Mouse (Mus musculus): Measurements from ENCODE around the gene Vps11. TPM values are rescaled to one million over a fixed set of nuclear protein-coding genes. Genes with fewer than 3 reads are reported as not detected.
"Not testable (repeated sequence)": the region's sequence is repeated elsewhere in the genome, so short reads cannot be mapped to it uniquely, and the experiment has no call there.

Gene Vps11
- total and polyA plus RNA-seq, 3 experiments, result 13.9 to 15.5 (median 15.3) TPM

DNA sequence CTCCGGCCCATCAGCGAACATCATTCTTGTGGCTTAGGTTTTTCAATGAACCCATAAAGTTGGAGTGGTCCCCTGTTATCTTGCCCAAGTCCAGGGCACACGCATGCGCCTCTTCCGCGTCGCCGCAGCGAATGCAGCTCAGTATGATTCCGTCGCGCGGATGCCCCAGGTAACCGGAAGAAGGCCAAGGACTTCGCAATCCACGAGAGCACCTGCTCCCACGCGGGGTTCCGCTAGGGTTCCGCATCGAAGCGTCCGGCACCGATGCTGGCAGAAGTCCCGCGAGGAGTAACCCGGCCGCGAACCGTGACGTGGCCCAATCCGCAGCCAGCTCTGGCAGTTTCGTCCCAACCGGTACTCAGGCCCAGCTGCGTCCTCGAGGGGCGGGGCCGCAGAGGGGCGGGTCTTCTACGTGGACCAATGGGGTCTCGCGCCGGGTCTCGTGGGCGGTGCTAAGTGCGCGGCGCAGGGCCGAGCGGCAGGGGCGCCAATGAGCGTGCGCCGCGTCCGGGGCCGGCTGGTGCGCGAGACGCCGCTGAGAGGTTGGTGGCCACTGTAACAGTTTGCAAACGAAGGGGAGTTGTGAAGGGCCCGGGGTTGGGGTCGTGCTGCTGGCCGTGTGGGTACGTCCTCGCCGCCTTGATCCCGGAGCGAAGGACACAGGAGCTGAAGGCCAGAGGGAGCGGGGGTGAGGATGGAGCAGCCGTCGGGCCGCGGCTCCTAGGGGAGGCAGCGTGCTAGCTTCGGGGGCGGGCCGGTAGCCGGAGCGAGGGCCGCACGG lies 17.8 kb upstream of the Vps11 start, which contains the start of gene Hyou1:
TSS of gene Hyou1 (plus strand) at position 437 of the 781 bp plus-strand sequence.
- H3K4me3 ChIP-seq, result peak within 1 kb of the TSS; percentile 80
- peaks cover 2% of the 10 kb centered on the region for H3K4me1 ChIP-seq (ENCODE audit: control insufficient read depth, insufficient read depth, low read length)
- H3K27me3 ChIP-seq (ENCODE audit: control insufficient read depth, insufficient read depth, low read length), result no peaks in the 10 kb centered on the region
- peak; percentile 54; the same call in 1 of the 2 replicates for TF ChIP-seq EP300 (IDR thresholded peaks at IDR 0.05; ENCODE audit: insufficient read depth, low read depth, low read length)
- TF ChIP-seq CTCF (IDR thresholded peaks at IDR 0.05), result peak; percentile 69
- peak; percentile 86 for TF ChIP-seq POLR2A (IDR thresholded peaks at IDR 0.05; ENCODE audit: insufficient read depth, low read depth, low read length)
- intact Hi-C loops (cut with DNase I), result no loop called here
- H3K27ac ChIP-seq, result peak within 1 kb of the TSS; percentile 91
- no peaks in the 10 kb centered on the region for H3K79me2 ChIP-seq (replicated peaks; ENCODE audit: control insufficient read depth, insufficient read depth, low read length)
- peak; percentile 99 to 100 for DNase-seq
- peak within 1 kb of the TSS; percentile 79 for H3K9ac ChIP-seq (ENCODE audit: low read depth, low read length)
- no peaks in the 10 kb centered on the region for H3K36me3 ChIP-seq (ENCODE audit: control insufficient read depth, insufficient read depth, low read length)
- WGBS, result under 1% methylated on average over 83 of the region's 83 CpGs

DNA sequence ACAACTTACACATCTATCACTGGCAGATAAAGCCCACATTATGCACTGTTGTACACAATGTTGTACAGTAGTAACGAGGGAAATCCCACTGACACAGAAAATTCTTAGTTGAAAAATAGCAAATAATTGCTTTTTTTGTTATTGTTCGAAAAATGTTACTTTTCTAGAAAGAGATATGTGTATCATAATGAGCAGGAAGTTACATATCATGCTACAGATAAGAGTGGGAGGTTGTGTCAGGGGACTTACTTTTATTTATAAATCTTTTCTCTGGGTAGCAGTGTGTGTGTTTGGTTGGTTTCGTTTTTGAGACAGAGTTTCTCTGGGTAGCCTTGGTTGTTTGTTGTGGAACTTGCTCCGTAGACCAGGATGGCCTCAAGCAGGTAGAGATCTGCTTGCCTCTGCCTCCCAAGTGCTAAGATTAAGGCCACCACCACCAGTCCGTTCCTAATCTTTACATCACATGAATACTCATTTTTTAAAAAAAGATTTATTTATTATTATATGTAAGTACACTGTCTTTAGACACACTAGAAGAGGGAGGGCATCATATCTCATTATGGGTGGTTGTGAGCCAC lies 16.8 kb upstream of the Vps11 start:
- H3K79me2 ChIP-seq (replicated peaks; ENCODE audit: control insufficient read depth, insufficient read depth, low read length), result no peaks in the 10 kb centered on the region
- H3K4me1 ChIP-seq (ENCODE audit: control insufficient read depth, insufficient read depth, low read length), result peaks cover 2% of the 10 kb centered on the region
- peak overlapping the region; percentile 80; the same call in 1 of the 2 replicates for H3K4me3 ChIP-seq
- DNase-seq, result no peak
- intact Hi-C loops (cut with DNase I), result no loop called here
- TF ChIP-seq POLR2A (IDR thresholded peaks at IDR 0.05; ENCODE audit: insufficient read depth, low read depth, low read length), result no peak
- no peak for TF ChIP-seq EP300 (IDR thresholded peaks at IDR 0.05; ENCODE audit: insufficient read depth, low read depth, low read length)
- no peak for TF ChIP-seq CTCF (IDR thresholded peaks at IDR 0.05)
- no peaks in the 10 kb centered on the region for H3K27me3 ChIP-seq (ENCODE audit: control insufficient read depth, insufficient read depth, low read length)
- H3K36me3 ChIP-seq (ENCODE audit: control insufficient read depth, insufficient read depth, low read length), result no peaks in the 10 kb centered on the region
- no peak overlapping the region; the same call in 1 of the 2 replicates for H3K27ac ChIP-seq
- H3K9ac ChIP-seq (ENCODE audit: low read depth, low read length), result no peak overlapping the region
- WGBS, result 68% methylated on average over 5 of the region's 5 CpGs

DNA sequence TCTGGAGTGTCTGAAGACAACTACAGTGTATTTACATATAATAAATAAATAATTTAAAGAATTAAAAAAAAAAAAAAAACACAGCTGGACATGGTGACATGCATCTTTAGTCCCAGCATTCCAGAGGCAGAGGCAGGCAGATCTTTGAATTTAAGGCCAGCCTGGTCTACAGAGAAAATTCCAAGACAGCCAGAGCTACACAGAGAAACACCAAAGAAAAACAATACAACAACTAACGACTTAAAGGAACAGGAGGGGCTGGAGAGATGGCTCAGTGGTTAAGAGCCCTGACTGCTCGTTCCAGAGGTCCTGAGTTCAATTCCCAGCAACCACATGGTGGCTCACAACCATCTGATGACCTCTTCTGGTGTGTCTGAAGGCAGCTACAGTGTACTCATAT lies 15.9 kb upstream of the Vps11 start:
- H3K4me1 ChIP-seq (ENCODE audit: control insufficient read depth, insufficient read depth, low read length); H3K27me3 ChIP-seq (ENCODE audit: control insufficient read depth, insufficient read depth, low read length); H3K9ac ChIP-seq (ENCODE audit: low read depth, low read length); DNase-seq; H3K27ac ChIP-seq; H3K79me2 ChIP-seq (replicated peaks; ENCODE audit: control insufficient read depth, insufficient read depth, low read length); H3K36me3 ChIP-seq (ENCODE audit: control insufficient read depth, insufficient read depth, low read length); H3K4me3 ChIP-seq; intact Hi-C loops (cut with DNase I): not testable (repeated sequence)
- WGBS, result 67% methylated on average over 2 of the region's 2 CpGs

DNA sequence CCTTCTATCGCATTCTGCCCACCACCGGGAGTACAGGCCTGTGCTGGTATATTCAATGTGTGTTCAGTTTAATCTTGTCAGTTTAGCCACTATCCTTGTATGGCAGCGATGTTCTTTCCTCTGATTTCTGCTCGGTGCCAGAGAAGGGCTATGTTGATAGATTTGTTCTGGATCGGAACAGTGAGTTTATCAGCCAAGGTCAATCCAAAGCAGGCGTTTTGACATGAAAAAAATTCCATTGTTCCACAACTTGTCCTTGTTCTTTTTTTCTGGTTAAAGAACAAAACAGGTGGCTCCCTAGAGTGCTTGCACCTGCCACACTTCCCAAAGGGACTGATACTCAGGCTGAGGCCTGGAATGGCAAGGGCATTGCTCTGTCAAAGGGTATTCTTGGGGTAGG lies 14.7 kb upstream of the Vps11 start:
- Histone ChIP-seq H3K27ac (no peak overlapping the region), H3K36me3 (ENCODE audit: control insufficient read depth, insufficient read depth, low read length) (no peaks in the 10 kb centered on the region), H3K4me1 (ENCODE audit: control insufficient read depth, insufficient read depth, low read length) (peaks cover 2% of the 10 kb centered on the region), H3K4me3 (no peak overlapping the region), H3K27me3 (ENCODE audit: control insufficient read depth, insufficient read depth, low read length) (no peaks in the 10 kb centered on the region), H3K79me2 (replicated peaks; ENCODE audit: control insufficient read depth, insufficient read depth, low read length) (no peaks in the 10 kb centered on the region), H3K9ac (ENCODE audit: low read depth, low read length) (no peak overlapping the region)
- 74% methylated on average over 6 of the region's 6 CpGs for WGBS
- no peak for TF ChIP-seq POLR2A (IDR thresholded peaks at IDR 0.05; ENCODE audit: insufficient read depth, low read depth, low read length)
- TF ChIP-seq EP300 (IDR thresholded peaks at IDR 0.05; ENCODE audit: insufficient read depth, low read depth, low read length), result no peak
- TF ChIP-seq CTCF (IDR thresholded peaks at IDR 0.05), result no peak
- intact Hi-C loops (cut with DNase I), result no loop called here
- no peak for DNase-seq

DNA sequence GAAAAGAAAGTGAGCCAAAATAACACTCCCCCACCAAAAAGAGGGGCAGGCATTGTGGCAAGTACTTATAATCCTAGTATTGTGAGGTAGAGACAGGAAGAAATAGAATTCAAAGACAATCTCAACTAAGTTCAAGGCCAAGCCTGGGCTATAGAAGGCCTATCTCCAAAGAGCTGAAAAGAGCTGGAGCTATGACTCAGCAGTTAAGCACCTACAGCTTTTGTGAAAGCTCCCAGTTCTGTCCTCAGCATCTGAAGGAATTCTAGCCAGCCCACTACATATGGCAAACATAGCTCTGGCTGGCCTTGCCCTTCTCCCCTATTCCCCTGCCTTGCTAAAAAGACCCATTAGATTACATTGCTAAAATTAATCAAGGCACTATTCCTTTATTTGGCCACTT lies 11.9 kb upstream of the Vps11 start:
- no peak overlapping the region for H3K27ac ChIP-seq
- H3K4me3 ChIP-seq, result no peak overlapping the region
- no peaks in the 10 kb centered on the region for H3K27me3 ChIP-seq (ENCODE audit: control insufficient read depth, insufficient read depth, low read length)
- H3K9ac ChIP-seq (ENCODE audit: low read depth, low read length), result no peak overlapping the region
- intact Hi-C loops (cut with DNase I), result no loop called here
- no peak for TF ChIP-seq EP300 (IDR thresholded peaks at IDR 0.05; ENCODE audit: insufficient read depth, low read depth, low read length)
- TF ChIP-seq POLR2A (IDR thresholded peaks at IDR 0.05; ENCODE audit: insufficient read depth, low read depth, low read length), result no peak
- no peak for TF ChIP-seq CTCF (IDR thresholded peaks at IDR 0.05)
- H3K4me1 ChIP-seq (ENCODE audit: control insufficient read depth, insufficient read depth, low read length), result no peaks in the 10 kb centered on the region
- H3K36me3 ChIP-seq (ENCODE audit: control insufficient read depth, insufficient read depth, low read length), result no peaks in the 10 kb centered on the region
- H3K79me2 ChIP-seq (replicated peaks; ENCODE audit: control insufficient read depth, insufficient read depth, low read length), result no peaks in the 10 kb centered on the region
- no peak for DNase-seq

DNA sequence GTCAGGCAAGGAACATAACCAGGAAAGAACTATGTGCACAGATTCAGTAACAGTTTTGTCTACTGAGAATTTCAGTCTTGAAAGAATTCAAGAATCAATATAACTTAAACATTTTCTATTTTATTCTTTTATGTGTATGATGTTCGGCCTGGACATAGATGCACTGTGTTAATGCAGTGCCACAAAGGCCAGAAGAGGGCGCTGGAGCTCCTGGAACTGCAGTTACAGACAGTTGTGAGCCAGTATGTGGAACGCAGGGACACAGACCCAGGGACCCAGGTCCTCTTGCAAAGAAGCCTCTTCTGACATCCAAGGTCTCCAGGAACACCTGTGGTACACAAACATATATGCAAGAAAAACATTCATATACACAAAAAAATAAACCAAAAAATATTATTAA lies 3.0 kb upstream of the Vps11 start:
- no peak for DNase-seq
- TF ChIP-seq CTCF (IDR thresholded peaks at IDR 0.05), result peak; percentile 58
- TF ChIP-seq EP300 (IDR thresholded peaks at IDR 0.05; ENCODE audit: insufficient read depth, low read depth, low read length), result no peak
- no peak for TF ChIP-seq POLR2A (IDR thresholded peaks at IDR 0.05; ENCODE audit: insufficient read depth, low read depth, low read length)
- WGBS, result 71% methylated on average over 3 of the region's 3 CpGs
- Histone ChIP-seq H3K4me3 (no peak overlapping the region), H3K36me3 (ENCODE audit: control insufficient read depth, insufficient read depth, low read length) (no peaks in the 10 kb centered on the region), H3K4me1 (ENCODE audit: control insufficient read depth, insufficient read depth, low read length) (no peaks in the 10 kb centered on the region), H3K27ac (no peak overlapping the region), H3K79me2 (replicated peaks; ENCODE audit: control insufficient read depth, insufficient read depth, low read length) (no peaks in the 10 kb centered on the region), H3K9ac (ENCODE audit: low read depth, low read length) (no peak overlapping the region), H3K27me3 (ENCODE audit: control insufficient read depth, insufficient read depth, low read length) (no peaks in the 10 kb centered on the region)
- intact Hi-C loops (cut with DNase I), result no loop called here

DNA sequence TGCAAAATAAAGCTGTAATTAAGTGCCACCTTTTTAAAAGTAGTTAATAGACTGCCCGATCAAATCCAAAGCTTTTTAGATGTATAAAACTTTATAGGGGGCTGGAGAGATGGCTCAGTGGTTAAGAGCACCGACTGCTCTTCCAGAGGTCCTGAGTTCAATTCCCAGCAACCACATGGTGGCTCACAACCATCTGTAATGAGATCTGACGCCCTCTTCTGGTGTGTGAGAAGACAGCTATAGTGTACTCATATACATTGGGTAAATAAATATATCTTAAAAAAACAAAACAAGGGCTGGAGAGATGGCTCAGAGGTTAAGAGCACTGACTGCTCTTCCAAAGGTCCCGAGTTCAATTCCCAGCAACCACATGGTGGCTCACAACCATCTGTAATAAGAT lies 461 bp upstream of the Vps11 start:
- peak overlapping the region; percentile 70; the same call in 1 of the 2 replicates for H3K9ac ChIP-seq (ENCODE audit: low read depth, low read length)
- H3K27ac ChIP-seq, result peak overlapping the region; percentile 87
- H3K27me3 ChIP-seq (ENCODE audit: control insufficient read depth, insufficient read depth, low read length); H3K36me3 ChIP-seq (ENCODE audit: control insufficient read depth, insufficient read depth, low read length); H3K79me2 ChIP-seq (replicated peaks; ENCODE audit: control insufficient read depth, insufficient read depth, low read length); H3K4me1 ChIP-seq (ENCODE audit: control insufficient read depth, insufficient read depth, low read length); intact Hi-C loops (cut with DNase I); DNase-seq: not testable (repeated sequence)
- 31% methylated on average over 4 of the region's 4 CpGs for WGBS
- peak overlapping the region; percentile 84 for H3K4me3 ChIP-seq

Measured in heart, adult 2 months (tissue).